Mouse (Mus musculus) forebrain, embryonic 12.5 days (tissue): ENCODE data around the gene Tmem69. TPM values are rescaled to one million over a fixed set of nuclear protein-coding genes. Genes with fewer than 3 reads are reported as not detected.

Experiments used
- ATAC-seq: fragments of 200-750 bp; cut with Nextera tagmentation; 2 replicates; pipeline ENCODE4 v1.8.0; 2017; ENCODE audit warnings: moderate TSS enrichment; ENCODE audit not compliant: low FRiP score
- H3K27ac ChIP-seq: fragments of 300-500 bp; sonication (generic); 2 replicates; pipeline ENCODE4 v1.5.1; 2016; ENCODE audit warnings: mild to moderate bottlenecking
- H3K27me3 ChIP-seq: fragments of 300-500 bp; sonication (generic); 2 replicates; pipeline ENCODE4 v1.6.1; 2016; ENCODE audit warnings: mild to moderate bottlenecking
- H3K36me3 ChIP-seq: fragments of 300-500 bp; sonication (generic); replicated peaks from 2 replicates; pipeline ENCODE4 v1.6.1; 2016; ENCODE audit warnings: mild to moderate bottlenecking
- H3K4me1 ChIP-seq: fragments of 300-500 bp; sonication (generic); 2 replicates; pipeline ENCODE4 v1.6.1; 2016
- H3K4me2 ChIP-seq: fragments of 300-500 bp; sonication (generic); 2 replicates; pipeline ENCODE4 v1.6.1; 2016; ENCODE audit warnings: mild to moderate bottlenecking, moderate library complexity
- H3K4me3 ChIP-seq: fragments of 300-500 bp; sonication (generic); replicated peaks from 2 replicates; pipeline ENCODE4 v1.5.1; 2016; ENCODE audit warnings: mild to moderate bottlenecking
- H3K9ac ChIP-seq: fragments of 300-500 bp; sonication (generic); 2 replicates; pipeline ENCODE4 v1.6.1; 2016; ENCODE audit warnings: mild to moderate bottlenecking
- H3K9me3 ChIP-seq: fragments of 300-500 bp; sonication (generic); 2 replicates; pipeline ENCODE4 v1.6.1; 2016
- WGBS: fragments of 180-500 bp; shearing (Covaris S2); methylation state at CpG from one replicate; pipeline ENCODE4 v1.1.7; 2016; 5-methylcytosine and 5-hydroxymethylcytosine counted together
- polyA plus RNA-seq: library from polyadenylated mRNA; unstranded; fragments of >200 nt; fragmentation: Nextera tagmentation; extraction: Ambion mirVana; gene quantifications from 2 replicates; pipeline ENCODE4 v1.2.1, GENCODE M21; 2016

Gene Tmem69
- 26.9 and 29.9 TPM in 2 replicates for polyA plus RNA-seq

GRCm38 (mm10) chr4:116555413-116556300 is at the start of gene Tmem69:
Tmem69 (minus strand) TSS chr4:116555936.
- Histone ChIP-seq H3K27ac (peak within 1 kb of the TSS; percentile 95), H3K4me1 (peaks cover 20% of the 10 kb centered on the region), H3K4me2 (peak within 1 kb of the TSS; percentile 81), H3K9ac (peak within 1 kb of the TSS; percentile 76), H3K9me3 (no peaks in the 10 kb centered on the region), H3K36me3 (peaks cover 17% of the 10 kb centered on the region), H3K27me3 (no peaks in the 10 kb centered on the region), H3K4me3 (peak within 1 kb of the TSS; percentile 77)
- no peak for ATAC-seq
- 4% methylated on average over 23 of the region's 23 CpGs for WGBS

GRCm38 (mm10) chr4:116596978-116597881 is 41.5 kb upstream of the Tmem69 start:
- Histone ChIP-seq H3K4me3 (peak overlapping the region; percentile 61), H3K4me2 (peak overlapping the region; percentile 85), H3K4me1 (peaks cover 21% of the 10 kb centered on the region), H3K9ac (peak overlapping the region; percentile 69), H3K36me3 (peaks cover 47% of the 10 kb centered on the region), H3K27ac (peak overlapping the region; percentile 74), H3K27me3 (no peaks in the 10 kb centered on the region), H3K9me3 (no peaks in the 10 kb centered on the region)
- 1% methylated on average over 50 of the region's 50 CpGs for WGBS
- peak; percentile 90 for ATAC-seq

- peak within 1 kb of the TSS; percentile 85 for H3K4me2 ChIP-seq
- whole genome bisulfite sequencing, result 27% methylated on average over 5 of the region's 5 CpGs
- ATAC-seq, result no peak
These were observed 40.6 kb upstream of the Tmem69 start, which contains the start of gene Ccdc17 for GRCm38 (mm10) chr4:116596379-116596778. Ccdc17 (plus strand) TSS chr4:116596654.

GRCm38 (mm10) chr4:116595793-116596192 is 40.1 kb upstream of the Tmem69 start:
- peaks cover 47% of the 10 kb centered on the region for H3K36me3 ChIP-seq
- no peak for ATAC-seq

More at GRCm38 (mm10) chr4:116596379-116596778, 40.6 kb upstream of the Tmem69 start, which contains the start of gene Ccdc17:
- H3K4me3 ChIP-seq, result peak within 1 kb of the TSS; percentile 61
- H3K9me3 ChIP-seq, result no peaks in the 10 kb centered on the region
- H3K4me1 ChIP-seq, result peaks cover 21% of the 10 kb centered on the region
- H3K36me3 ChIP-seq, result peaks cover 47% of the 10 kb centered on the region
- peak within 1 kb of the TSS; percentile 74 for H3K27ac ChIP-seq
- peak within 1 kb of the TSS; percentile 69 for H3K9ac ChIP-seq
- H3K27me3 ChIP-seq, result no peaks in the 10 kb centered on the region

GRCm38 (mm10) chr4:116558151-116558882 is 2.6 kb upstream of the Tmem69 start:
- Histone ChIP-seq H3K27me3 (no peaks in the 10 kb centered on the region), H3K27ac (peak overlapping the region; percentile 95; the same call in 1 of the 2 replicates), H3K36me3 (peaks cover 14% of the 10 kb centered on the region), H3K9me3 (no peaks in the 10 kb centered on the region), H3K4me3 (peak overlapping the region; percentile 77), H3K4me1 (peaks cover 21% of the 10 kb centered on the region), H3K4me2 (peak overlapping the region; percentile 81), H3K9ac (peak overlapping the region; percentile 76)
- 6% methylated on average over 15 of the region's 15 CpGs for WGBS
- ATAC-seq, result no peak

More at GRCm38 (mm10) chr4:116595793-116596192, 40.1 kb upstream of the Tmem69 start:
- Histone ChIP-seq H3K9me3 (no peaks in the 10 kb centered on the region), H3K4me1 (peaks cover 21% of the 10 kb centered on the region), H3K4me3 (no peak overlapping the region), H3K27me3 (no peaks in the 10 kb centered on the region), H3K9ac (no peak overlapping the region), H3K27ac (no peak overlapping the region), H3K4me2 (no peak overlapping the region)
- 80% methylated on average over 8 of the region's 8 CpGs for WGBS

GRCm38 (mm10) chr4:116557306-116558121 is 1.8 kb upstream of the Tmem69 start, which contains the start of gene Gpbp1l1:
Gpbp1l1 (plus strand) TSS chr4:116557658.
- peak; percentile 95 for ATAC-seq
- Histone ChIP-seq H3K4me1 (peaks cover 21% of the 10 kb centered on the region), H3K9ac (peak within 1 kb of the TSS; percentile 76), H3K9me3 (no peaks in the 10 kb centered on the region), H3K36me3 (peaks cover 19% of the 10 kb centered on the region), H3K4me3 (peak within 1 kb of the TSS; percentile 77), H3K27me3 (no peaks in the 10 kb centered on the region), H3K4me2 (peak within 1 kb of the TSS; percentile 81), H3K27ac (peak within 1 kb of the TSS; percentile 95)
- under 1% methylated on average over 69 of the region's 78 CpGs for WGBS

GRCm38 (mm10) chr4:116556561-116557305 is 997 bp upstream of the Tmem69 start:
- peaks cover 19% of the 10 kb centered on the region for H3K36me3 ChIP-seq
- peak overlapping the region; percentile 95 for H3K27ac ChIP-seq
- H3K4me3 ChIP-seq, result peak overlapping the region; percentile 77
- H3K4me1 ChIP-seq, result peaks cover 21% of the 10 kb centered on the region
- peak; percentile 95 for ATAC-seq
- H3K9me3 ChIP-seq, result no peaks in the 10 kb centered on the region
- H3K27me3 ChIP-seq, result no peaks in the 10 kb centered on the region
- peak overlapping the region; percentile 76 for H3K9ac ChIP-seq
- peak overlapping the region; percentile 81 for H3K4me2 ChIP-seq
- 0% methylated on average over 28 of the region's 28 CpGs for WGBS

- WGBS, result 86% methylated on average over 3 of the region's 3 CpGs
These were observed 2.7 kb downstream of the Tmem69 start for GRCm38 (mm10) chr4:116553035-116553434.

GRCm38 (mm10) chr4:116550432-116550831 is 5.3 kb downstream of the Tmem69 start:
- H3K27me3 ChIP-seq, result no peaks in the 10 kb centered on the region
- H3K9me3 ChIP-seq, result no peaks in the 10 kb centered on the region
- WGBS, result 85% methylated on average over 1 of the region's 1 CpGs

More at GRCm38 (mm10) chr4:116553035-116553434, 2.7 kb downstream of the Tmem69 start:
- Histone ChIP-seq H3K36me3 (peaks cover 17% of the 10 kb centered on the region), H3K27me3 (no peaks in the 10 kb centered on the region), H3K9ac (no peak overlapping the region), H3K4me2 (no peak overlapping the region), H3K4me1 (peaks cover 6% of the 10 kb centered on the region; the same call in 1 of the 2 replicates), H3K4me3 (no peak overlapping the region), H3K27ac (no peak overlapping the region), H3K9me3 (no peaks in the 10 kb centered on the region)
- ATAC-seq, result no peak

GRCm38 (mm10) chr4:116537737-116538136 is 18.0 kb downstream of the Tmem69 start:
- WGBS, result 92% methylated on average over 3 of the region's 3 CpGs
- H3K4me3 ChIP-seq, result no peak overlapping the region
- H3K27me3 ChIP-seq, result no peaks in the 10 kb centered on the region
- no peaks in the 10 kb centered on the region for H3K9me3 ChIP-seq
- H3K36me3 ChIP-seq, result peaks cover 14% of the 10 kb centered on the region
- H3K9ac ChIP-seq, result no peak overlapping the region
- no peaks in the 10 kb centered on the region for H3K4me1 ChIP-seq
- H3K4me2 ChIP-seq, result no peak overlapping the region
- H3K27ac ChIP-seq, result no peak overlapping the region
- ATAC-seq, result no peak

More at GRCm38 (mm10) chr4:116550432-116550831, 5.3 kb downstream of the Tmem69 start:
- Histone ChIP-seq H3K9ac (no peak overlapping the region), H3K27ac (no peak overlapping the region), H3K36me3 (peaks cover 17% of the 10 kb centered on the region), H3K4me3 (no peak overlapping the region), H3K4me1 (no peaks in the 10 kb centered on the region), H3K4me2 (no peak overlapping the region)
- no peak for ATAC-seq
